Mouse (Mus musculus): ENCODE measurements around the gene Slc39a13. TPM values are rescaled to one million over a fixed set of nuclear protein-coding genes. Genes with fewer than 3 reads are reported as not detected.

The Slc39a13 gene
- polyA plus RNA-seq, 1 experiment from 2014 or later, result 21.9 TPM

DNA sequence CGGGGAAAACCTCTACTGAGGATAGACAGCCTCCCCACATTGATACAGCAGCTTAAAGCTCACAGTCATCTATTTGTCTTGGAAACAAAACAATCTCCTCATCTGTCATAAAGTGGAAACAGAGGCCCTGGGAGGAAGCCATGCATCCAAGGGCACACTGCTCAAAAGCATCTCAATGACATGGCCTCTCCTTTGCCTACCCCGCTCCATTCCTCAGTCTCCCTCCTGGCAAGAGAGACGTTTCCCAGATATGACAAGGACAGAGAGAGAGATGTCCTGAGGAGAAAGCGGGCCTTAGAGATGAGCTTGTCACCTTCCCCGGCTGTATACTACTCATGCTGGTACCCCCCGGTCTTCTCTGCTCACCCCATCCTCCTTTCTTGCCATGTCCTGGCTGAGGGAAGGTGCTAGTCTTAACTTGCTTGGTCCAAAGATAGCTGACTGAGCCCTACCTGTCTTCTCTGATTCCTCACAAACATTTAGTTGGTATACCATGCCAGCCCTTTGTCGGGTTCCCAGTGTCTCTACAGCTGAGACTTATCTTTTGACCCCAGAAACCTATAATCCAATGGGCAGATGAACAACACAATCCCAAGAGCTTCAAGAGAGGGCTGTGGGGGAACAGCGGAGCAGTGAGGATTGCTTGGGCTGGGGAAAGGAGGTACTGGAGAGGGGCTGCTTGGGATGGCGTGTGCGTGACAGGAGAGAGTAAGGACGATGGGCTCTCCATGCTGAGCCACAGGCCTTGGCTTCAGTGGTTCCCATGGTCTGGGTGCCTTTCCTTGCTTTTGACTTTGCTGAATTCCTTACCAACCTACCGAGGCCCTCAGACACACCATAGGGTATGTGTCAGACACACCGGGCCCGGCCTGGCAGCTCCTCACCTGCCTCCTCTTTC lies 15.5 kb upstream of the Slc39a13 start:
- Histone ChIP-seq H3K36me3 (ENCODE audit: control insufficient read depth, insufficient read depth, low read length) (no peaks in the 10 kb centered on the region), H3K4me2 (ENCODE audit: low read length) (no peak overlapping the region), H3K27me3 (ENCODE audit: control insufficient read depth, insufficient read depth, low read length) (no peaks in the 10 kb centered on the region), H3K4me1 (ENCODE audit: control insufficient read depth, insufficient read depth, low read length) (no peaks in the 10 kb centered on the region), H3K9me3 (ENCODE audit: control insufficient read depth, low read length) (no peaks in the 10 kb centered on the region), H3K27ac (replicated peaks; ENCODE audit: low read depth, low read length) (no peak overlapping the region), H3K4me3 (replicated peaks; ENCODE audit: low read depth, low read length) (no peak overlapping the region), H3K9ac (replicated peaks; ENCODE audit: low read length) (no peak overlapping the region)
- WGBS, result 88% methylated on average over 14 of the region's 14 CpGs
- no peak for ATAC-seq (ENCODE audit: low FRiP score, low TSS enrichment)
- DNase-seq, result no peak

DNA sequence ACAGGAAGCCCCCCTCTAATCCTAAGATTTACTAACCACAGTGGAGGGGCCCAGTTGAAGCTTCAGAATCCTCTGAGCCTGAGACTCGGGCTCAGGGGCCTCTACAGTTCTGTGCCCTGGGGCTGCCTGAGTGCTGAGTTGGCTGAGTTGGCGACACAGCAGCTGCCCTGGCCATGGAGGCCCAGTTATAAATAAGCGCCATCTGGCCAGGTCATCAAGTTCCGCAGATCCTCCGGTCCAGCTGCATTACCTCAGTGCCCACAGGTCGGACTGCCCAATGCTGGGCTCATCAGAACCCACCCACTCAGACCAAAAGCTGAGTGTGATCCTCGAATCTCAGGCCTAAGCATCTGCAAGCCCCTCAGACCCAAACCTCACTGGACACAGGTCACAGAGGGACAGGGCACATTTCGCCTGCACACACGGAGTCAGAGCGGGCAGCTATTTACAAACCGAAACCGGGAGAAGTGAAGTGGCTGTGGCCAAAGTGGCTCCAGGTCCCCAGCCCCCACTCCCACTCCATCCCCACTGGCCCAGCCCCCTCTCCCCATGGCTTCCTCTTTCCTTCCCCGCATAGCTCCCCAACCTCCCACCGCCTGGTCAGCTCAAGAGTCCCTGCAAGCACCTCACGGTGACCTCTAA lies 14.1 kb upstream of the Slc39a13 start:
- WGBS, result 85% methylated on average over 15 of the region's 15 CpGs
- H3K4me3 ChIP-seq (replicated peaks; ENCODE audit: low read depth, low read length), result no peak overlapping the region

DNA sequence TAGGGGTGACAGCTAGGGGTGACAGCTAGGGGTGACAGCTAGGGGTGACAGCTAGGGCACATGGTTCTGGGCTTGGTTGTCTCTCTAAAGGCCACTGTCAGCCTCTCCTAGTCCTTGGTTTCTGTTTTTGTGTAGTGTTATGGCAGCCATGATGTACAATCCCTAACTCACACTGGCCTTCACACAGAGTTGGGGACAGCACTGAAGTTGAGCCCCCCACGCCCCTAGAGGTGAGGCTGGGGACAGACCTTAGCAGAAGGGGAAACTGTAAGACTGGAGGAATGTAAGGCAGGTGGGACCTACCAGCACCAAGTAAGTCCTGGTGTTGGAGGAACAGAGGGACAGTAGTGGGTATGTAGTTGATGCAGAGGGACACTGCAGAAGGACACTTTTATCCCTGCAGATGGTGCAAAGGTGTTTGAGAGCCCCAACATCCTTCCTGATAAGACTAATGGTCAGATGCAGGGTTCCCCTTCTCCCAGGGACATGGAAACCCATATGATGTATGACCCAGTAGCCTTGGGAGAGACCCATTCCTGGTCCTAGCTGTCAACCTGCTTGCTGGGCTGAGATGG lies 13.2 kb upstream of the Slc39a13 start:
- Histone ChIP-seq H3K4me3 (replicated peaks; ENCODE audit: low read depth, low read length) (no peak overlapping the region), H3K27ac (replicated peaks; ENCODE audit: low read depth, low read length) (no peak overlapping the region), H3K4me2 (ENCODE audit: low read length) (no peak overlapping the region), H3K4me1 (ENCODE audit: control insufficient read depth, insufficient read depth, low read length) (no peaks in the 10 kb centered on the region), H3K9ac (replicated peaks; ENCODE audit: low read length) (no peak overlapping the region), H3K9me3 (ENCODE audit: control insufficient read depth, low read length) (no peaks in the 10 kb centered on the region), H3K27me3 (ENCODE audit: control insufficient read depth, insufficient read depth, low read length) (no peaks in the 10 kb centered on the region), H3K36me3 (ENCODE audit: control insufficient read depth, insufficient read depth, low read length) (no peaks in the 10 kb centered on the region)
- WGBS, result 29% methylated on average over 1 of the region's 1 CpGs
- ATAC-seq (ENCODE audit: low FRiP score, low TSS enrichment) (no peak), DNase-seq (no peak)

More for the DNA sequence above, 14.1 kb upstream of the Slc39a13 start:
- Histone ChIP-seq H3K9ac (replicated peaks; ENCODE audit: low read length) (no peak overlapping the region), H3K4me2 (ENCODE audit: low read length) (no peak overlapping the region), H3K27me3 (ENCODE audit: control insufficient read depth, insufficient read depth, low read length) (no peaks in the 10 kb centered on the region), H3K27ac (replicated peaks; ENCODE audit: low read depth, low read length) (no peak overlapping the region), H3K36me3 (ENCODE audit: control insufficient read depth, insufficient read depth, low read length) (no peaks in the 10 kb centered on the region), H3K4me1 (ENCODE audit: control insufficient read depth, insufficient read depth, low read length) (no peaks in the 10 kb centered on the region), H3K9me3 (ENCODE audit: control insufficient read depth, low read length) (no peaks in the 10 kb centered on the region)
- ATAC-seq (ENCODE audit: low FRiP score, low TSS enrichment) (no peak), DNase-seq (no peak)

DNA sequence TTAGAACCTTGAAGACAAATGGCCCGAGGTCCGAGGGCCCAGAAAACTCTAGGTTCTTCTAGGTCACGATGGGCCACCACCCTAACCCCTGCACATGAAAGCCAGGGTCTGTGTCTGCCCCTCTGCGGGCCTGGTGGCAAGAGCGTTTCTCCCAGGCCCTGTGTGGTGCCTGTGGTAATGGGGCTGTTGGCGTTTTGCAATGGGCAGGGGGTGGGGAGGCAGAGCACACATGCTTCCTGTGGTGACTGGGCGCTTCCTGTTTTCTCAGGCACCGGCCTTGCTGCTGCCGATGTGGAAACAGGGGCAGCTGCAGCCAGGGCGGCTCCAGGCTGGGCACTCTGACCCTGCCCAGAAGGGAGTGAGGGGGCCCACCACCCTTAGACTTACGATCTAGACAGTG lies 12.6 kb upstream of the Slc39a13 start:
- Histone ChIP-seq H3K36me3 (ENCODE audit: control insufficient read depth, insufficient read depth, low read length) (no peaks in the 10 kb centered on the region), H3K9ac (replicated peaks; ENCODE audit: low read length) (no peak overlapping the region), H3K27ac (replicated peaks; ENCODE audit: low read depth, low read length) (no peak overlapping the region), H3K4me2 (ENCODE audit: low read length) (no peak overlapping the region), H3K9me3 (ENCODE audit: control insufficient read depth, low read length) (no peaks in the 10 kb centered on the region), H3K4me3 (replicated peaks; ENCODE audit: low read depth, low read length) (no peak overlapping the region), H3K27me3 (ENCODE audit: control insufficient read depth, insufficient read depth, low read length) (no peaks in the 10 kb centered on the region), H3K4me1 (ENCODE audit: control insufficient read depth, insufficient read depth, low read length) (no peaks in the 10 kb centered on the region)
- ATAC-seq (ENCODE audit: low FRiP score, low TSS enrichment) (no peak), DNase-seq (no peak)
- 76% methylated on average over 11 of the region's 11 CpGs for WGBS

DNA sequence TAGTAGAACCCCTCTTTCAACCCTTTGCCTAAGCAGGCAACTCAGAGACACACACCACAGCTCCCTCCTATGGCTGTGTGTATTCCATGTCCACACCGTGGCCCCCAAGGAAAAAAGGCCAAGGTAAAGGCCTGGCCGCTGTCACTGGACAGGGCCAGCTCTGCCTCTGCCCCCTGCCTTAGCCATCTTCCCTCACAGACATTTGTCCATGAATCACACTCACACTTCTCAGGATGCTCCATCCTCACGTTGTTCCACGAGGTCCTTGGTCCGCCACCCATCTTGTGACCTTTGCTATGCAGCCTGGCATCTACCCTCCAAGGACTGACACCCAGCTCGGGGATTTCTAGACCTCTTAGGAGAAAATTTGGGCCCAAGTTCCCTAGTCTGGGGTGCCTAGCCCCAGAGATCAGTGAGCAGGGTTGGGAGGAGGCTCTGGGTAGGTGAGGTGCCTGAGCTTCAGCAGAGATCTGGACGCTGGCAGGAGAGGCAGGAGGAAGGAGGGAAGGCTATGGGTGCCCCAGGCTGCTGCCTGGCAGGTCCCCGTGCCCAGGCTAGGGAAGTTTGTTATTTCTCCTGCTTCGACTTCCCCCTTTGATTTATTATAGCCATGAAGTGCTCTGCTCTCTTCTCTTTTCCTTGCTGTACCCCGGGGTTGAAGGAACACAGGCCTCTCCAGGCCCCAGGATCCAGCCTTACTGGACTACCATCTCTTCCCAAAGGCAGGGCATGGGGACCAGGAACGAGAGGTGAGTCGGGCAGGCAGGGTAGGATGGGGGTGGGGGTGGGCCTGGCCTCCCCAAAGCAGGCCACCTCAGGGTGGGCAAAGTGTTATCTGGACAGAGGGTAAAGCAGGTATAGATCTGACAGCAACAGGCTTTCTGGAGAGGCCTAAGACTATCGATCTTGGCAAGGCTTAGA lies 11.8 kb upstream of the Slc39a13 start, which contains the start of gene Spi1:
Gene Spi1 (plus strand): TSS at position 616 of the 921 bp plus-strand sequence.
- no peaks in the 10 kb centered on the region for H3K9me3 ChIP-seq (ENCODE audit: control insufficient read depth, low read length)
- H3K4me2 ChIP-seq (ENCODE audit: low read length), result no peak within 1 kb of the TSS
- H3K27ac ChIP-seq (replicated peaks; ENCODE audit: low read depth, low read length), result no peak within 1 kb of the TSS
- no peak within 1 kb of the TSS for H3K9ac ChIP-seq (replicated peaks; ENCODE audit: low read length)
- WGBS, result 84% methylated on average over 13 of the region's 13 CpGs
- ATAC-seq (ENCODE audit: low FRiP score, low TSS enrichment) (no peak), DNase-seq (no peak)
- H3K27me3 ChIP-seq (ENCODE audit: control insufficient read depth, insufficient read depth, low read length), result no peaks in the 10 kb centered on the region
- H3K4me1 ChIP-seq (ENCODE audit: control insufficient read depth, insufficient read depth, low read length), result no peaks in the 10 kb centered on the region
- H3K36me3 ChIP-seq (ENCODE audit: control insufficient read depth, insufficient read depth, low read length), result no peaks in the 10 kb centered on the region
- H3K4me3 ChIP-seq (replicated peaks; ENCODE audit: low read depth, low read length), result no peak within 1 kb of the TSS

DNA sequence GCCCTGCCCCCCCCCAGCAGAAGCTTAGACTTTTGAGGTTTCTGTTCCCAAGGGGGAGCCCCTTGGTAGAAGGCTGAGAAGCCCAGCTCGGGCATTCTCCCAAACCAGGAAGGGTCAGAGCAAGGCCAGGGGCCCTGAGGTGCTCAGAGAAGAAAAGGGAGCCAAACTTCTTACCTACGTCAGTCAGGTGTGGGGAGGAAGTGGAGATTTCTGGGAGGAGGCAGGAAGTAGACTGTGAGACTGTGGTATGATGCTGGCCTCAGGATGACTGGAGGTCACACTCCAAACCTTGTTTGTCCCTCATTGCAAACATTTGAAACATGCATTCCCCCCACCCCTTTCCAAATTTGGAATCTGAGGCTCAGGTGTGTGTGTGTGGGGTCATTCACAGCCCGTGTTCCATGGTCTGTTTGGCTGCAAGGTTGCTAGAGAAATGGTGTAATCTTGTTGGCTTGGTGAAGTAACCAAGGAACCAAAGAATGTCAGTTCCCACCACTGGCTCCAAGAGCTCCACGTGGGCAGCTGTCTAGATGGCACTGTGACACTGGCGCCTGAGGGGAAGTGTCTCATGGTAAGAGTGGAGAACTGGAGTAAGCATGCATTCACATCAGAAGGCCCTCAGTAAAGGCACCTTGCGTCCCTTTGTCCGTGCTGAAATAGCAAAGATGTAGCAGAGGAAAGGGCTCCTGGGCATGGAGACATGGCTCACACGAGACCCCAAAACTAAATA lies 10.7 kb upstream of the Slc39a13 start:
- H3K9ac ChIP-seq (replicated peaks; ENCODE audit: low read length), result no peak overlapping the region
- no peak for ATAC-seq (ENCODE audit: low FRiP score, low TSS enrichment)
- H3K27me3 ChIP-seq (ENCODE audit: control insufficient read depth, insufficient read depth, low read length), result no peaks in the 10 kb centered on the region
- no peaks in the 10 kb centered on the region for H3K36me3 ChIP-seq (ENCODE audit: control insufficient read depth, insufficient read depth, low read length)
- no peak overlapping the region for H3K4me2 ChIP-seq (ENCODE audit: low read length)
- no peaks in the 10 kb centered on the region for H3K9me3 ChIP-seq (ENCODE audit: control insufficient read depth, low read length)
- no peaks in the 10 kb centered on the region for H3K4me1 ChIP-seq (ENCODE audit: control insufficient read depth, insufficient read depth, low read length)
- no peak for DNase-seq
- WGBS, result 83% methylated on average over 8 of the region's 8 CpGs
- H3K27ac ChIP-seq (replicated peaks; ENCODE audit: low read depth, low read length), result no peak overlapping the region
- no peak overlapping the region for H3K4me3 ChIP-seq (replicated peaks; ENCODE audit: low read depth, low read length)

DNA sequence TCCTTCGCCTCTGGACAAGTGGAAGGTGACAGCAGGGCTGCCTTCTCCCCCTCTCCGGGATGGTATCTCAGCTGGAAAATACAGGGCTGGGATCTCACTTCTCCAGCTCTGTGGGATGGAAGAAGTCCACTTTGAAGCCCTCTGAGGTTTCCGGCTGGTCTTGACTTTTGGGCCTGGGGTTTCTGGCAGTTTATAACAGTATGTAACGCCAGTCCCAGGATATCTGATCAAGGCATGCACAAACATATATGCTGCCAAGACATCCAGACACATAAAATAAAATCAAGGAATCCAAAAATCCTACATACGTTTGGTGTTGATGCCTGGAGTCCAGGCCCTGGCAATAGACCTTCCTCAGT lies 8.8 kb upstream of the Slc39a13 start:
- 30% methylated on average over 5 of the region's 5 CpGs for WGBS
- DNase-seq (peak; percentile 42), ATAC-seq (ENCODE audit: low FRiP score, low TSS enrichment) (no peak)
- Histone ChIP-seq H3K4me2 (ENCODE audit: low read length) (peak overlapping the region; percentile 88), H3K27ac (replicated peaks; ENCODE audit: low read depth, low read length) (peak overlapping the region; percentile 33; the same call in 1 of the 2 replicates), H3K9ac (replicated peaks; ENCODE audit: low read length) (peak overlapping the region; percentile 71), H3K36me3 (ENCODE audit: control insufficient read depth, insufficient read depth, low read length) (no peaks in the 10 kb centered on the region), H3K27me3 (ENCODE audit: control insufficient read depth, insufficient read depth, low read length) (no peaks in the 10 kb centered on the region), H3K4me3 (replicated peaks; ENCODE audit: low read depth, low read length) (peak overlapping the region; percentile 44), H3K4me1 (ENCODE audit: control insufficient read depth, insufficient read depth, low read length) (no peaks in the 10 kb centered on the region), H3K9me3 (ENCODE audit: control insufficient read depth, low read length) (no peaks in the 10 kb centered on the region)

Data from midbrain, embryonic 14.5 days (tissue).